Mouse (Mus musculus) kidney, adult 2 months (tissue): ENCODE results near the gene Ciz1.

Experiments
- CTCF ChIP-seq: fragments of 200-500 bp; conservative IDR thresholded peaks from 2 replicates; pipeline ENCODE4 v1.5.1; 2011; ENCODE audit warnings: low read depth, mild to moderate bottlenecking, control low read depth, low read length, moderate library complexity, mixed read lengths; ENCODE audit not compliant: insufficient read depth, insufficient read length
- POLR2A ChIP-seq: fragments of 200-500 bp; IDR thresholded peaks from one replicate; pipeline ENCODE4 v1.6.1; 2011; ENCODE audit warnings: low read depth, low read length, control low read depth

DNA sequence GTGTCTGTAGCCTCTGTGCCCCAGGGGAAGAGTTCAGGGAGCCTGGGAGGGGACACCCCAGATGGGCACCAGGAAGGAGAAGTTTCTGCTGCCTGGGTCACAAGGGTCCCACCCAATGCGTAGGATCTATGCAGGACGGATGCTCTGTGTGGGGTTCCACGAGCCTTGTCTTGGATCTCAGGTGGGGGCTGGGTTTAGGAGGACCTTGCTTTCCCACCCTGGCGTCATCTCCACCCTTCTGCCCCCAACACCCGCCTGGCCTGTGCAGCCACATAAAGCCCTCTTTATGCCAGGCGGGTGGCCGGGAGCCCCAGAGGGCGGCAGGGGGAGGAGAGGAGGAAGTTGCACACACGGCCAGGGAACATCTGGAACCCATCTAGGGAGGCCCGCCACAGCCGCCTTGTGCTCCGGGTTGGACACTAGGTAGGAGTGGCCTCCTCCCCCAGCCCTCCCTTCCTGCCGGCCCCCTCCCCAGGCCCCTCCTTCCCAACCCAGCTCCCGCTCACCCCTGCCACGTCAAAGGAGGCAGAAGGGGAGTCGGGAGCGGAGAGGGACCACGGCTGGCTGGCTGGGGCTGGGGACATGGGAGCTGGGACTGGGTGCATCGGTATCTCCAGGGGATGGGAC, 34.2 kb upstream of the Ciz1 start:
- TF ChIP-seq CTCF (no peak), POLR2A (no peak)
